Mouse (Mus musculus) intestine, embryonic 16.5 days (tissue): ENCODE measurements around the gene Tnrc6c. TPM values are rescaled to one million over a fixed set of nuclear protein-coding genes. Genes with fewer than 3 reads are reported as not detected.
A peak's percentile ranks its signal among the peaks of the same experiment; 100 is the strongest.

Experiments used
- ATAC-seq: fragments of 200-750 bp; cut with Nextera tagmentation; 2 replicates; pipeline ENCODE4 v1.8.0; 2017; ENCODE audit warnings: moderate TSS enrichment, moderate library complexity
- H3K27ac ChIP-seq: fragments of 300-500 bp; sonication (generic); 2 replicates; pipeline ENCODE4 v1.5.1; 2014; ENCODE audit warnings: mild to moderate bottlenecking, low read length
- H3K27me3 ChIP-seq: fragments of 300-500 bp; sonication (generic); replicated peaks from 2 replicates; pipeline ENCODE4 v1.6.1; 2014; ENCODE audit warnings: low read length, control low read depth, mixed read lengths; ENCODE audit not compliant: control insufficient read depth, insufficient read depth
- H3K36me3 ChIP-seq: fragments of 300-500 bp; sonication (generic); 2 replicates; pipeline ENCODE4 v1.6.1; 2014; ENCODE audit warnings: low read length, control low read depth; ENCODE audit not compliant: control insufficient read depth, insufficient read depth
- H3K4me1 ChIP-seq: fragments of 300-500 bp; sonication (generic); 2 replicates; pipeline ENCODE4 v1.6.1; 2014; ENCODE audit warnings: low read length, control low read depth, mixed read lengths; ENCODE audit not compliant: control insufficient read depth, insufficient read depth
- H3K4me2 ChIP-seq: fragments of 300-500 bp; sonication (generic); 2 replicates; pipeline ENCODE4 v1.6.1; 2014; ENCODE audit warnings: low read depth, low read length, control low read depth
- H3K4me3 ChIP-seq: fragments of 300-500 bp; sonication (generic); 2 replicates; pipeline ENCODE4 v1.5.1; 2014; ENCODE audit warnings: mild to moderate bottlenecking, low read length
- H3K9ac ChIP-seq: fragments of 300-500 bp; sonication (generic); 2 replicates; pipeline ENCODE4 v1.6.1; 2014; ENCODE audit warnings: low read depth, low read length
- H3K9me3 ChIP-seq: fragments of 300-500 bp; sonication (generic); 2 replicates; pipeline ENCODE4 v1.6.1; 2016; ENCODE audit warnings: low read length, control low read depth; ENCODE audit not compliant: control insufficient read depth
- WGBS: fragments of 180-500 bp; shearing (Covaris S2); extraction: QIAGEN DNeasy Blood & Tissue Kit; methylation state at CpG from one replicate; pipeline ENCODE4 v1.1.7; 2014; 5-methylcytosine and 5-hydroxymethylcytosine counted together
- polyA plus RNA-seq: library from polyadenylated mRNA; unstranded; fragments of >200 nt; fragmentation: Nextera tagmentation; extraction: Ambion mirVana; gene quantifications from 2 replicates; pipeline ENCODE4 v1.2.1, GENCODE M21; 2015

The Tnrc6c gene
- polyA plus RNA-seq, 1 experiment from 2014 or later: 6.6 TPM

DNA sequence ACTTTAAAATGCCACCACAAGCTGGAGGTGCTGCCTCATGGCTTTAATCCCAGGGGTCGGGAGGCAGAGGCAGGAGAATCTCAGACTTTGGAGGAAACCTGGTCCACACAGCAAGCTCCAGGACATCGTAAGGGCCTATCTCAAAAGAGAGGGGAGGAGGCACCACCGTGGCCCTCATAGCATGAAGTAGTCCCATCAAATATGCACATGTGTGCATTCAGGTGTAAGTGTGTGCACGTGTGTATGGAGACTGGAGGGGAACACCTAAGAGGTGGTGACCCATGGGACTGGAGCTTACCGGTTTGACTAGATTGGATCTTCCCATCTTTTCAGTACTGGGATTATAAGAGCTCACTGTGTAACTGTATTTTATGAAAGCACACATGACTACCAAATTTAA, 74.2 kb downstream of the Tnrc6c start:
- H3K9ac ChIP-seq: no peak overlapping the region
- H3K4me2 ChIP-seq: no peak overlapping the region
- 91% methylated on average over 5 of the region's 5 CpGs for WGBS
- no peaks in the 10 kb centered on the region for H3K9me3 ChIP-seq
- H3K36me3 ChIP-seq: 0 out of 2 replicates have a peak, but pooled peaks cover 2% of the 10 kb centered on the region
- H3K4me3 ChIP-seq: no peak overlapping the region
- no peak for ATAC-seq
- H3K27ac ChIP-seq: no peak overlapping the region
- no peaks in the 10 kb centered on the region for H3K27me3 ChIP-seq
- no peaks in the 10 kb centered on the region for H3K4me1 ChIP-seq

- Histone ChIP-seq H3K27me3 (no peaks in the 10 kb centered on the region), H3K9me3 (no peaks in the 10 kb centered on the region), H3K36me3 (0 out of 2 replicates have a peak, but pooled peaks cover 2% of the 10 kb centered on the region), H3K4me2 (no peak overlapping the region), H3K4me3 (no peak overlapping the region), H3K27ac (no peak overlapping the region), H3K9ac (no peak overlapping the region), H3K4me1 (no peaks in the 10 kb centered on the region)
- ATAC-seq: no peak
- WGBS: 66% methylated on average over 1 of the region's 1 CpGs
Measured at GRCm38 (mm10) chr11:117728841-117729240, 74.8 kb downstream of the Tnrc6c start.

DNA sequence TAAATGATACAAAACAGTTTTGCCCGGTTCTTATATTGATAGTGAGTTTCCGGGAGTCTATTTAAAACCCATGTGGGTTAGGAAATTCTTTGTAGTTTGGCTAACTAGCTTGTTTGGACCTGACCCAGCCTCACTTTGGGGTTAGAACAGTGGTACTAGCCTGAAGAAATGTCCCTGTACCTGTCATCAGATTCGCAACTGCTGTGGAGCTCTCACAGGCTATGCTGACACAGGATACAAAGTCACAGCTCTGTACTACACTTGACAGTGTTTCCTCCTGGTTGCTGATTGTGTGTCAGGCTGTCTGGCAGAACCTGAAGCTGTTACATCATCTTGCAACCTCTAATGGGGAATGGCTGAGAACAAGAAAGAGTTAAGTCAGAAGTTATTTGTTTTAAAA, 75.3 kb downstream of the Tnrc6c start:
- Histone ChIP-seq H3K4me1 (no peaks in the 10 kb centered on the region), H3K4me2 (no peak overlapping the region), H3K27me3 (no peaks in the 10 kb centered on the region), H3K9ac (no peak overlapping the region), H3K36me3 (0 out of 2 replicates have a peak, but pooled peaks cover 2% of the 10 kb centered on the region), H3K27ac (no peak overlapping the region), H3K9me3 (no peaks in the 10 kb centered on the region), H3K4me3 (no peak overlapping the region)
- no peak for ATAC-seq
- WGBS: 77% methylated on average over 3 of the region's 3 CpGs

DNA sequence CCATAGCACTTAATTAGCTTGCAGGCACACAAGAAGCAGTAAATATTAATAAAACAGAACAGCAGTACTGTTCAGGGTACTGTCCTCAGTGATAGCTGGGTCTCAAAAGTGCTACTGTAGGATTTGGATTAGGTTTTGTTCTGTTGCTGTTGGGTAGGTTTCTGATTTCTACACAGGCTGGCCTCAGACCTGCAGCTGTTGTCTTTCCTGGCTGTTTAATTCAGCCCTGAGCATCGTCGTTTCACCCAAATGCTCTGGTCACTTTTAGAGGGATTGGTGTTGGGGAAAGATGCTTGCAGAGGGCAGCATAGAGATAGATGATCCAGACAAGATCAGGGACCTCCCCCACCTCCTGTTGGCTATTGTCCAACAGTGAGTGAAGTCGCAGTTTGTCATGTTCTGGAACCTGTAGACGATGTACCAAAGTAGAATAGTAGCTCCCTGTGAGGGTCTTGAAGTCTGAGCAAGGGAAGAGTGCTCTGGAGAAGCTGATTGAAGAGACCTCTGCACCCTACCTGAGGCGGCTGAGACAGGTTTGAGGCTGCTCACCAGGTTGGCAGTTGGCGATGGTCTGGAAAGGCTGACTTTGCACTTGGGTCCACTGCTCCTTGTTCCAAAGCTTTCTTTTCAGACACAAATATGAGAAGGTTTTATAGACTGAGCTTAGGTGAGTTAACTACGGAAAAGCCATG, 75.9 kb downstream of the Tnrc6c start:
- Histone ChIP-seq H3K27me3 (no peaks in the 10 kb centered on the region), H3K9me3 (no peaks in the 10 kb centered on the region), H3K27ac (no peak overlapping the region), H3K4me1 (no peaks in the 10 kb centered on the region), H3K4me2 (no peak overlapping the region), H3K4me3 (no peak overlapping the region), H3K36me3 (0 out of 2 replicates have a peak, but pooled peaks cover 2% of the 10 kb centered on the region), H3K9ac (no peak overlapping the region)
- 75% methylated on average over 7 of the region's 7 CpGs for WGBS
- ATAC-seq: no peak

- WGBS: 81% methylated on average over 4 of the region's 4 CpGs
- ATAC-seq: no peak
- Histone ChIP-seq H3K9me3 (no peaks in the 10 kb centered on the region), H3K36me3 (0 out of 2 replicates have a peak, but pooled peaks cover 2% of the 10 kb centered on the region), H3K4me1 (no peaks in the 10 kb centered on the region), H3K9ac (no peak overlapping the region), H3K27me3 (no peaks in the 10 kb centered on the region), H3K27ac (no peak overlapping the region), H3K4me2 (no peak overlapping the region), H3K4me3 (no peak overlapping the region)
Measured at GRCm38 (mm10) chr11:117730490-117730838, 76.4 kb downstream of the Tnrc6c start.

DNA sequence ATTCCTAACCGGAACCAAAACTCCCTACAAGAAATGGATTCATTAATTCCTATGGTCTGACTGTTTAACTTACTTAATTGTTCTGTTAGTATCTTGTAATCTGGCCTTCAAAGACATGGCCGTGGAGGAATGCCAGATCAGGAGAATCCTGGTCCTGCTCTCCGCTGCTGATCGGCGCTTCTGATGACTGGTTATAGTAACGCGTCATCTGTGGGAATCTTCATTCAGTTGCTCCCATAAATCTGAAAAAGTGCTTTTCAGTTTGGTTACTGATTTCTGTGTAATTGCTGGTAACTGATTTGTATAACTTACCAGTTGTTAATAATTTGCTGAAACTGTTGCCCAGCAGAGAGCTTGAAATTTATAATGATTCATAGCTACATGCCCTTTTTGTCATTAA, 77.4 kb downstream of the Tnrc6c start:
- Histone ChIP-seq H3K27ac (no peak overlapping the region), H3K4me3 (no peak overlapping the region), H3K9ac (no peak overlapping the region), H3K4me1 (no peaks in the 10 kb centered on the region), H3K27me3 (no peaks in the 10 kb centered on the region), H3K36me3 (0 out of 2 replicates have a peak, but pooled peaks cover 2% of the 10 kb centered on the region), H3K9me3 (no peaks in the 10 kb centered on the region), H3K4me2 (no peak overlapping the region)
- WGBS: 67% methylated on average over 7 of the region's 7 CpGs
- no peak for ATAC-seq

DNA sequence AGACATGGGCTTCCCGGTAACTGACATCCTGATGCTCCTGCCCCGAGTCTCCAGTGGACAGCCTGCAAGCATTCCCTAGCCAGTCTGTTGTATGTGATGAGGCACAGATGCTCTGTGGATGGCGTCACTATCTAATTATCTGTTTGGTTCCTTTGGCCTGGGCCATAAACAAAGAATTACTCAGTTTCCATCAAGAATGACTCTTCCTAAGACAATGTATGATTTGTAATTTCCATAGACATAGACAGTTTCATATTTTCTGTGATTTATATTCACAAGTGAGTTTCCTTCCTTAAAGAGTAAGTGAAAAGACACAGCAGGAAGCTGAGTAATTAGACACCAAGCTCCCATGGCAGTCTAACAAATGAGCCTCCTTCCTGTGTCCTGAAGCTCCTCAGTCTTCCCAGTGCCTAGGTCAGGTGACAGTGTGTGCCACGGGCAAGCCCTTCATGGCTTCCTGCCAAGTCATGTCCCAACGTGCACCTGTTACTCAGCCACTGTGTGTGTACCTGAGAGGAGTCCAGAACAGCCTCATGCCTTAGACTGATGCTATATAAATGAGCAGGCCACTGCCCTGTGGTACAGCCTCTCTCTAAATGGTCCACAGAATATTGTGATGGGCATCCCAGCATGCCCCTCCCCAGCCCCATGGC, 82.1 kb downstream of the Tnrc6c start:
- 60% methylated on average over 5 of the region's 5 CpGs for WGBS
- no peak overlapping the region for H3K27ac ChIP-seq
- peak; percentile 71 for ATAC-seq

DNA sequence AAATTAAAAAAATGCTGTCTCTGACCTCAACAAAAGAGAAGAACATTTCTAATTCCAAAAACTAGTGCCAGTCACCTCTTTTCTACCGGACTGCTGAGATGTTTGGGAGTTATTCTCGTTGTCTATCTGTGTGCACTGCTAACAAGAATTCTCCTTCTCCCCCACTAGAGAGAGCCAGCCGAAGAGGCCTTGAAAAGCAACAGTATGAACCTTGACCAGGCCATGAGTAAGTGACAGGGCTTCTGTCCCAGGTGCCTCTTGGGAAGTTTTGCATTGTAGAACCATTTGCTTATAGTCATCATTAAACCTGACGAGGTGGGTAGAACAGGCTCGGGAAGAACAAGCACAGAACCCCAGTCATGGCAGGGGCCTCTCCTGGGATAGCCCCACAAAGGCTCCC, 84.0 kb downstream of the Tnrc6c start:
- H3K27ac ChIP-seq: no peak overlapping the region
- H3K4me1 ChIP-seq: no peaks in the 10 kb centered on the region
- H3K27me3 ChIP-seq: no peaks in the 10 kb centered on the region
- H3K4me3 ChIP-seq: no peak overlapping the region
- 85% methylated on average over 5 of the region's 5 CpGs for WGBS
- no peak overlapping the region for H3K4me2 ChIP-seq
- no peak overlapping the region for H3K9ac ChIP-seq
- no peak for ATAC-seq
- H3K9me3 ChIP-seq: no peaks in the 10 kb centered on the region
- peaks cover 11% of the 10 kb centered on the region for H3K36me3 ChIP-seq

More for the DNA sequence above, 82.1 kb downstream of the Tnrc6c start:
- Histone ChIP-seq H3K9ac (no peak overlapping the region), H3K4me2 (no peak overlapping the region), H3K4me1 (no peaks in the 10 kb centered on the region), H3K4me3 (no peak overlapping the region), H3K9me3 (no peaks in the 10 kb centered on the region), H3K27me3 (no peaks in the 10 kb centered on the region), H3K36me3 (peaks cover 8% of the 10 kb centered on the region)

DNA sequence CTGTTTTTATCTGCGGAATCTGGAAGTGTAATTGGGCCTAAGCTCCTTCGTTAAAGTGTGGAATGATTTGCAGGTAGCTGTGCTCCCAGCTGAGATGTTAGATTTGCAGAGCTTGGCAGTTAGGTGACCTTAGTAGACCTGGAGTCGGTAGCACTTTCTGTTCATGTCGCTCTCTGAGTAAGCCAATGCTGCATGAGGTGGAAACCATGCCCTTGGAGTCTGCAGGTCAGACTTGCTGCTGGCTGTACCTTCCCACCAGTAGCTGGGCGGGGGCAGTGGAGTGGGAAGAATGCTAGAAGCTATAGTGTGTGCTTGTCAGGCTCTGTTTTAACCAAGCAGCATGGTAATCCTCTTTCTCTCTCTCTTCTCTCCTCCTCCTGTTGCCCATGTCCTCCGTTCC, 87.0 kb downstream of the Tnrc6c start:
- Histone ChIP-seq H3K9me3 (no peaks in the 10 kb centered on the region), H3K27ac (no peak overlapping the region), H3K9ac (no peak overlapping the region), H3K4me1 (no peaks in the 10 kb centered on the region), H3K4me2 (no peak overlapping the region), H3K27me3 (no peaks in the 10 kb centered on the region), H3K36me3 (peaks cover 18% of the 10 kb centered on the region), H3K4me3 (no peak overlapping the region)
- WGBS: 94% methylated on average over 6 of the region's 6 CpGs
- no peak for ATAC-seq
